Mouse (Mus musculus): ENCODE measurements at regions not wholly inside any gene's neighbourhood (a gene's known extent, or its start where the extent isn't known, plus 50 kb on each side); places are given as distances from the start of the nearest gene placed in this dataset.

DNA sequence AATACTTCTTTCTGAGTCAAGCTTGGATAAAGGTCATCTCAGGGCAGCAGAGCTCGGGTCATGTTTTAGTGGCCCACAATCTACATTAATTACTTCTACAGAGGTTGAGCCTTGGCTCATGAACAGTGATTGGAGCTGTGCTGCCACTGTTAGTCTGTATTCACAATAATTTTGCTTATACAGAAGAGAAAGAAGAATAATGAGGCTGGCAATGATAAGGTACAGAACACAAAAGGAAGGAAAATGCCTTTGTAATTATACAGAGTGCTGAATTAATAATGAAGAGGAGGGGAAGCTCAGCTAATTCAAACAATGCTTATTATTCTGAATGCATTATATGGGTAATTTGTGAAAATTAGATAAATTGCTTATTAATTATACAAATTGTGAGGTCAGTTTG, 573.9 kb upstream of the Cblb start:
- no peak overlapping the region for H3K4me3 ChIP-seq (ENCODE audit: control insufficient read depth in 1 of 2, insufficient read depth in 1 of 2, low read depth in 2 of 2, low read length in 2 of 2)
- no peaks in the 10 kb centered on the region for H3K79me2 ChIP-seq (ENCODE audit: control insufficient read depth, insufficient read depth, low read length, poor library complexity)
- H3K4me1 ChIP-seq (ENCODE audit: control insufficient read depth in 1 of 2, insufficient read depth in 2 of 2, low read length in 2 of 2): no peaks in the 10 kb centered on the region
- no peak overlapping the region for H3K27ac ChIP-seq (ENCODE audit: control insufficient read depth, low read depth, low read length)
- TF ChIP-seq MYC (IDR thresholded peaks at IDR 0.05; ENCODE audit: low read depth, low read length): no peak
- no peak for TF ChIP-seq CHD1 (IDR thresholded peaks at IDR 0.05; ENCODE audit: low read depth, low read length)
- no peak for TF ChIP-seq MYB (IDR thresholded peaks at IDR 0.05; ENCODE audit: low read depth, low read length)
- no peak for TF ChIP-seq ZKSCAN1 (IDR thresholded peaks at IDR 0.05; ENCODE audit: low read depth, low read length)
- no peak for TF ChIP-seq NRF1 (IDR thresholded peaks at IDR 0.05; ENCODE audit: insufficient read depth, low read depth, low read length, poor library complexity, severe bottlenecking)
- TF ChIP-seq UBTF (IDR thresholded peaks at IDR 0.05; ENCODE audit: borderline replicate concordance, insufficient read depth, low read depth, low read length): no peak
- no peak for TF ChIP-seq EP300 (IDR thresholded peaks at IDR 0.05; ENCODE audit: low read depth in 1 of 2, low read length in 2 of 2)
- no peak for TF ChIP-seq MXI1 (IDR thresholded peaks at IDR 0.05; ENCODE audit: low read depth, low read length)
- no peak for TF ChIP-seq TBP (IDR thresholded peaks at IDR 0.05; ENCODE audit: low read depth, low read length)
- no peak for TF ChIP-seq ETS1 (IDR thresholded peaks at IDR 0.05; ENCODE audit: low read depth, low read length)
- TF ChIP-seq MAZ (IDR thresholded peaks at IDR 0.05; ENCODE audit: low read depth, low read length): no peak
- no peak for TF ChIP-seq TCF12 (IDR thresholded peaks at IDR 0.05; ENCODE audit: low read depth, low read length)
- TF ChIP-seq MAX (IDR thresholded peaks at IDR 0.05; ENCODE audit: low read length): no peak
- TF ChIP-seq HCFC1 (IDR thresholded peaks at IDR 0.05; ENCODE audit: low read depth, low read length): no peak
- TF ChIP-seq ELF1 (IDR thresholded peaks at IDR 0.05; ENCODE audit: low read depth, low read length): no peak
- no peaks in the 10 kb centered on the region for H3K36me3 ChIP-seq (ENCODE audit: control insufficient read depth in 1 of 2, insufficient read depth in 2 of 2, low read length in 2 of 2)
- no peaks in the 10 kb centered on the region for H3K27me3 ChIP-seq (ENCODE audit: control insufficient read depth in 1 of 2, insufficient read depth in 2 of 2, low read length in 2 of 2)
- H3K9ac ChIP-seq (ENCODE audit: control insufficient read depth, low read depth, low read length, poor library complexity, severe bottlenecking): no peak overlapping the region
- no peaks in the 10 kb centered on the region for H3K9me3 ChIP-seq (replicated peaks; ENCODE audit: insufficient read depth, low read length)
- DNase-seq (ENCODE audit: low read depth, low spot score): no peak

DNA sequence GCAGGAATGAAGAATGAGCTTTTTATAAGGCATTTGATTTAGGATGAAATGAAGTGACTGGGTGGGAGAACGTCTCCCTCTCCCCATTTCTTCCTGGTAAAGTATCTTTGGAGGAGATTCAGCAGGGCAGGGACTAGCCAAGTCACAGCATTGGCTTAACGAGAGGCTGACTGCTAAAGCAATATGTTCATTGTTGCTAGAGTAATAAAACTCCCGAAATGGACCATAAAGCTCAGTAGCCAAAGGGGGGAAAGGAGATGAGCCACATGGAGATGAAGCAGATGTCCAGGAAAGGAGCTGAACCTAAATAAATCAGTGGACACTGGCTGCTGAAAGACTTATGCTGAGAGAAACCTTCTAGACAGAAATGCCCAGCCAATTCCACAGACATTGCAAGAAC, 555.3 kb upstream of the Cblb start:
- no peaks in the 10 kb centered on the region; a peak in 1 of 4 replicates for H3K27me3 ChIP-seq (ENCODE audit: control insufficient read depth in 1 of 2, insufficient read depth in 2 of 2, low read length in 2 of 2)
- DNase-seq (ENCODE audit: low read depth, low spot score): no peak
- H3K36me3 ChIP-seq (ENCODE audit: control insufficient read depth in 1 of 2, insufficient read depth in 2 of 2, low read length in 2 of 2): no peaks in the 10 kb centered on the region
- no peak overlapping the region for H3K27ac ChIP-seq (ENCODE audit: control insufficient read depth, low read depth, low read length)
- H3K9me3 ChIP-seq (replicated peaks; ENCODE audit: insufficient read depth, low read length): no peaks in the 10 kb centered on the region
- no peak overlapping the region for H3K4me3 ChIP-seq (ENCODE audit: control insufficient read depth in 1 of 2, insufficient read depth in 1 of 2, low read depth in 2 of 2, low read length in 2 of 2)
- H3K9ac ChIP-seq (ENCODE audit: control insufficient read depth, low read depth, low read length, poor library complexity, severe bottlenecking): no peak overlapping the region
- no peaks in the 10 kb centered on the region for H3K4me1 ChIP-seq (ENCODE audit: control insufficient read depth in 1 of 2, insufficient read depth in 2 of 2, low read length in 2 of 2)
- TF ChIP-seq NELFE (IDR thresholded peaks at IDR 0.05; ENCODE audit: low read depth, low read length): no peak
- no peak for TF ChIP-seq UBTF (IDR thresholded peaks at IDR 0.05; ENCODE audit: borderline replicate concordance, insufficient read depth, low read depth, low read length)
- TF ChIP-seq ZNF384 (IDR thresholded peaks at IDR 0.05; ENCODE audit: low read depth, low read length): no peak
- no peak for TF ChIP-seq SMC3 (IDR thresholded peaks at IDR 0.05; ENCODE audit: low read depth, low read length)
- TF ChIP-seq EP300 (IDR thresholded peaks at IDR 0.05; ENCODE audit: low read depth in 1 of 2, low read length in 2 of 2): no peak
- TF ChIP-seq MAFK (IDR thresholded peaks at IDR 0.05; ENCODE audit: borderline replicate concordance, low read depth, low read length): no peak
- no peak for TF ChIP-seq ELF1 (IDR thresholded peaks at IDR 0.05; ENCODE audit: low read depth, low read length)
- no peak for TF ChIP-seq CHD2 (IDR thresholded peaks at IDR 0.05; ENCODE audit: low read length)
- TF ChIP-seq POLR2AphosphoS5 (IDR thresholded peaks at IDR 0.05; ENCODE audit: borderline replicate concordance, low read depth, low read length): no peak
- TF ChIP-seq CTCF (IDR thresholded peaks at IDR 0.05 in 2 of 3, conservative IDR thresholded peaks at IDR 0.05 in 1 of 3; ENCODE audit: control insufficient read depth in 1 of 3, insufficient read depth in 1 of 3, low read depth in 2 of 3, low read length in 3 of 3, poor library complexity in 1 of 3, severe bottlenecking in 1 of 3): no peak
- TF ChIP-seq KAT2A (conservative IDR thresholded peaks at IDR 0.05; ENCODE audit: low read depth, low read length): no peak
- H3K79me2 ChIP-seq (ENCODE audit: control insufficient read depth, insufficient read depth, low read length, poor library complexity): no peaks in the 10 kb centered on the region
